Mouse (Mus musculus): Measurements from ENCODE around the gene Sycp3.
A peak's percentile ranks its signal among the peaks of the same experiment; 100 is the strongest.
"Not testable (repeated sequence)": the region's sequence is repeated elsewhere in the genome, so short reads cannot be mapped to it uniquely, and the experiment has no call there.

Sycp3 gene

GRCm38 (mm10) chr10:88459502-88459992 lies at the start of gene Sycp3:
Gene Sycp3, plus strand, starts transcription at chr10:88459569.
- DNase-seq = no peak

GRCm38 (mm10) chr10:88409751-88410150 lies 49.6 kb upstream of the Sycp3 start:
- no peak for DNase-seq

DNA sequence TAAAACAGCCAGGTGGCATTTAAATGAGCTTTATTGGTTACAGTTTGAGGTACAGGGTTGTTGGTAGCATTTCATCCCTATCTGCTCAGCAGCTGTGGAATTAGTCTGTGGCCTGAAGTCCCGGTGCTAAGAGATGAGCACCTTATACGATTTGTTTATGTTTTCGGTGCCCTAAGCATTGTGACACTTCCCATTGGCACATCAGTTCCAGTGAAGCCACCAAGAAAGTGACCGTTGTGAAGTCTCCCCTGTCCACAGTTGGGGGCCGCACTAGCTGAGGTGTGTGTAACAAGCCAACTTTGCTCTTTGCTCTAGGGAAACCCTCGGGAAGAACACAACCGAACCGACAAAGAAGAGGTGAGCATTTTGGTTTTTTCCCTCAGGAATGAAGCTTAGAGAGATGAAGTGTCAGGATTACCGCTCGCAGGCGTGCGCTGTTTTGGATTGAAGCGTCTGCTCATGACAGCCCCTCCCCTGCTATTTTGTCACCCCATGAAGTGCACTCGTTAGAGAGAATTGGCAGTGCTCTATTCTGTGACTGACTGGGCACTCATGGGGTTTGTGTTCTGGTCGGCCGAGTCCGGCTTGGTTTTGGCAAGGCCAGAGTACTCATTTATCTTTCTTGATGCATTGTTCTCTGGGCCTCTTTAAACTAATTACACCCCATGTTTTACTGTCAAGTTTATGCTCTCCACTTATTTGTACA lies 46.9 kb upstream of the Sycp3 start:
- DNase-seq = no peak

DNA sequence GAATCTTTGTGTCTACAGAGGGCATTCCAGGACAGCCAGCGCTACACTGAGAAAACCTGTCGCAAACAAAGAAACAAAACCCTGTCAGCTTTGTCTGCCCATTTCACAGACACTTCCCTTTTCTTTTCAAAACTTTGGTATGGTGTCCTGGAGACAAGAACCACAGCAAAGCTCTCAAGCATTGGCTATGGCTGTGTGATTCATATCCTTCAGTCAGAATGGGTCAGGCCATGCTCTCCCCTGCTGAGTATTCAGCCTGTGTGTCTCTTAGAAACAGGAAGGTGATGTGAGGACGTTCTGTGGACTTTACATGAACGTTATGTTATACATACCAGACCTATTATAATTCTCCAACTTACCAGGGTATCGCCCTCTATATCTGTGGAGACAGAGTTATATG lies 41.7 kb upstream of the Sycp3 start:
- no peak for DNase-seq

GRCm38 (mm10) chr10:88420141-88420541 lies 39.2 kb upstream of the Sycp3 start:
- DNase-seq = no peak

DNA sequence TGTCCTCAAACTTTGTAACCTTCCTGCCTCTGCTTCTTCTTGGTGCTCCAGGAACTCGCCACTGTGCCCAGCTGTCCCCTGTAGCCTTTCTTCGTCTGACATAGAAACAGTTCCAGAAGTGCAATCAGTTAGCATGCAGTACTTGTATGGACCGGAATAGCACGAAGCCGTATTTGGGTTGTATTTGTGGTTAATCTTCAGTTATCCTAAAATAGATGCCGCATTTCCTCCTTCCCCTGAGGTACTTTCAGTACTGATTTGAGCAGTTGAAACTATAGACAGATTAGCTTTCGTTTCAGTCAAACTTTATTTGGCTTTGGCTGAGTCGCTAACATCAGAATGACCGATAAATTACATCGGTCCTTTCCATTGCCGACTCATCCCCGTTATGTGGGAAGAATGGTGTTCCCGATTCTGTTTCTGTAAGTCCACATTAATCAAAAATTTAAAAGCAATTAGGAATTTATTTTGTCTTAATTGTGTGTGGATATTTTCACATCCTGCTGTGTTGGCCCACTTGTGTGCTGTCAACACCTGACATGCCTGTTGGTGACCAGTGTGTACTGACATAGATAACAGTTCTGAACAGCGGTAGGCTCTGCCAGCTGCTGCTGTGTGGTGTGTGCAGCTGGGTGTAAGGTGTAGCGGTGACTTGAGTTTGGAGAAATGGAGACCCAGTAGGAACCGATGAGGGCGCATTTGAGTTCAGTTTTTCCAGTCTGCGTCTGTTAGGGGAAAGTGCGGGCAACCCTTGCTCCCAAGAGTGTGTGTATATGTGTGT lies 38.5 kb upstream of the Sycp3 start:
- DNase-seq = no peak

GRCm38 (mm10) chr10:88426158-88426816 lies 33.1 kb upstream of the Sycp3 start:
- peak; percentile 73 for DNase-seq

DNA sequence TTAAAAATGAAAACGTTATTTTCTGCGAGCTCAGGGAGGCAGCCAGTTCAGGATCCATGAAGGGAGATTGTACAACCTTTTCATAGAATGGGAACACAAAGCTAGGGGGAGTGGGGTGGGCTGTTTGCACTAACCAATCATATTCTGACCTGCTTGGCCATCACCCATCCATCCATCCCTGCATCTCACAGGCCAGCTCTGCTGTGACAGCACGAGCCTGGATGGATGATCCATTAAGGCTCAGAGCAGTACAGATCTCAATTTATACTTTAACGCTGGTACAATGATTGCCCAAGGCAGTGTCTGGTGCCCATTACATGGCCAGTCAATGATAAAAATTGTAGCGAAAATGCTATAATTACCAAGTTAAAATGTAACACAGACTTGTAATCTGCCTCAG lies 32.5 kb upstream of the Sycp3 start:
- DNase-seq = no peak

GRCm38 (mm10) chr10:88427998-88428397 lies 31.4 kb upstream of the Sycp3 start:
- DNase-seq = no peak

DNA sequence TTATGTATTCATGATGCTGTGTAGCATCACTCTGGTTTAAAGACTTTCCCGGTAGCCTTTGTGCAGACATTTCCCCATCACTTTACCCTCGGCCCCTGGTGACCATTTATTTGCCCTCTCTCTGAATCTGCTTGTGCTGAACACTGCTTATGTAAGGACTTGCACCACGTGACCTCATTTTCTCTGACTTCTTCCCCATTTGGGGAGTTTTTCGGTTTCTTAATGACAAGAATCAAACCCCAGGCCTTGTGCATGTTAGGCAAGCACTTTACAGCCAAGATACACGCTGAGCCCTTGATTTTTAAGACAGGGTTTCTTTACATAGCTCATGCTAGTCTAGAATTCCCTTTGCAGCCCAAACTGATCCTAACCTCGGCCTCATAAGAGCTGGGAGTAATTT lies 18.1 kb upstream of the Sycp3 start:
- DNase-seq = no peak

GRCm38 (mm10) chr10:88451221-88451620 lies 8.1 kb upstream of the Sycp3 start:
- no peak for DNase-seq

DNA sequence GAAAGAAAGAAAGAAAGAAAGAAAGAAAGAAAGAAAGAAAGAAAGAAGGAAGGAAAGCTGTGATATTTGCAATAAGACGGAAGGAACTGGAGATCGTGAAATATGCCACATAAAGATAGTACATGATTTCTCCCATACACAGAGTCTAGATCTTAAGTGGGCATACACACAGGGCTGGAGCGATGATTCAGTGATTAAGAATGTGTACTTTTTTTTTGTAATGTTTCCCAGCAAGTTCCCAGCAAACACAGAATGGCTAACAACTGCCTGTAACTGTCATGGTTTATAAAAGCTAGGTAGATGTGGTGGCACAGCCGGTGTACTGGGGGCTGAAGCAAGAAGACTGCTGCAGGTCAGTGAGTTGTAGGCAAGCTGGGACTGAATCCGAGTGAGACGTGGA lies 7.4 kb upstream of the Sycp3 start:
- DNase-seq = no peak

GRCm38 (mm10) chr10:88457816-88458215 lies 1.6 kb upstream of the Sycp3 start:
- DNase-seq = no peak

DNA sequence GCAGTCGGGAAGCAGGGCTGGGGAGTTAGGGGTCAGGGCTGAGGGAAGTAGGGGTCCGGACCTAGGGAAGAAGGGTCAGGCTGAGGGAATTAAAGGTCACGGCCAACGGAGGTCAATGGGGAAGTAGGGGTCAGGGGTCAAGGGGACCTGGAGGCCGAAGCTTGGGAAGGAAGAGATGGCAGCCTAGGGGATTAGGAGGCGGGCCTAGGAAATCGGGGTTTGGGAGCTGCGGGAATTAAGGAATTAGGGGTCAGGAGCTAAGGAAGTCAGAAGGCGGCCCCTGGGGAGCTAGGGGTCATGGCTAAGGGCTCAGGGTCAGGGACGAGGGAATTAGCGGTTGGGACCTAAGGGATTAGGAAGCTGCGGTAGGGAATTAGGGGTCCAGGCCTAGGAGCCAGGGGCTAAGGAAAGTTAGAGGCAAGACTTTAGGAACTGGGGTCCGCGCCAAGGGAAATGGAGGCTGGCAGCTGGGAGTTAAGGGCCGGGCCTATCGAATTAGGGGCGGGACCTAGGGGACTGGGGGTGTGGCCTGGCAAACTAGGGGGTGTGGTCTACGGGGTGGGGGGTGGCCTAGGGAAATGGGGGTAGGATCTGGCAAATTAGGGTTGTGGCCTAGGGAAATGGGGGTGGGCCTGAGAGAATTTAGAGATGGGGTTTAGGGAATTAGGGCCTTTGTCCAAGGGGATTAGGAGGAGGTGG lies 902 bp downstream of the Sycp3 start:
- no peak for DNase-seq

DNA sequence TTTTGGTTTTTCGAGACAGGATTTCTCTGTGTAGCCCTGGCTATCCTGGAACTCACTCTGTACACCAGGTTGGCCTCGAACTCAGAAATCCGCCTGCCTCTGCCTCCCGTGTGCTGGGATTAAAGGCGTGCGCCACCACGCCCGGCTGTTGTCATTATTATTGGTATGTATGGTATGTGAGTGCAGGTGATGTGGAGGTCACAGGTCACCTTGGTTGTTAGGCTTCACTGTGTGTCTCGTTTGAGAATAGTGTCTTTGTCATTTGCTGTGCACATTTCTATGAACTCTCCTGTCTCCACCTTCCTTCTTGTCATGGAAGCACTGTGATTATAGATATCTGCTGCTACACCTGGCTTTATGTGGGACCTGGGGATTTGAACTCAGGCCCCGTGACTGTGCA lies 23.5 kb downstream of the Sycp3 start:
- DNase-seq = not testable (repeated sequence)

DNA sequence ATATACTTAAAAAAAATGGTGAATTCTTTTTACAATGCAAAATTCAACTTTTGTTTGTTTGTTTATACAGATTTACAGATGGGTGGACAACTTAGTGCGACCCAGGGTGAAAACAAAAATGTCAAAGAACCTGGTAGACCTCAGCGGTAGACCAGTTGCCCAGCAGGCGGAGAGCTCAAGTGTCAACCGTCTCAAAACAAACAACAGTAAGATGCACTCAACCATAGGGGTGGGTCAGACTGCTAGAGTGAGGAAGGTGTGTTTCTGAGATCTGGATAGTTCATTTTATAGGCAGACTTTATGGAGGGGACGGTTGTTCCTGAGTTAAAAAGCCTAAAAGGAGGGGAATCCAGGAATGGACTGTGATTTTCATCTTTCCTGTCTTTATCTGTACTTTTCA lies 29.3 kb downstream of the Sycp3 start:
- DNase-seq = no peak

DNA sequence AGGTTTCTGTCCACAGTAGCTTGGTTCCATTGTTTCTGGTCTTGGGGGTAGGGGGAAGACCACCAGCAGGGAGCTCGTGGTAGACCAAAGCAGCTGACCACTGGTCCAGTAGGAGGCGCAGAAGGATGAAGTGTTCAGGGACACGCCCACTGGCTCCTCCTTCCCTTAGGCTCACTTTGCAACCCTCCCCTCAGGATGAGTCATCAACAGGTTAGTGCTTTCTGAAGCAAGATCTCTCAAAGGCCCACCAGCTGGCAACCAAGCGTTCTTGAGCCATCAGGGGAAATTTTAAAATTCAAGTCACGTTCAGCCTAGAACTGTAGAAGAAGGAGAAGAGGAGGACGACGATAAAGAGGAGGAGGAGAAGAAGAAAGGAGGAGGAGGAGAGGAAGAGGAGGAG lies 32.3 kb downstream of the Sycp3 start:
- DNase-seq = no peak

- DNase-seq = no peak
Observed at GRCm38 (mm10) chr10:88492658-88493057, 33.3 kb downstream of the Sycp3 start.

DNA sequence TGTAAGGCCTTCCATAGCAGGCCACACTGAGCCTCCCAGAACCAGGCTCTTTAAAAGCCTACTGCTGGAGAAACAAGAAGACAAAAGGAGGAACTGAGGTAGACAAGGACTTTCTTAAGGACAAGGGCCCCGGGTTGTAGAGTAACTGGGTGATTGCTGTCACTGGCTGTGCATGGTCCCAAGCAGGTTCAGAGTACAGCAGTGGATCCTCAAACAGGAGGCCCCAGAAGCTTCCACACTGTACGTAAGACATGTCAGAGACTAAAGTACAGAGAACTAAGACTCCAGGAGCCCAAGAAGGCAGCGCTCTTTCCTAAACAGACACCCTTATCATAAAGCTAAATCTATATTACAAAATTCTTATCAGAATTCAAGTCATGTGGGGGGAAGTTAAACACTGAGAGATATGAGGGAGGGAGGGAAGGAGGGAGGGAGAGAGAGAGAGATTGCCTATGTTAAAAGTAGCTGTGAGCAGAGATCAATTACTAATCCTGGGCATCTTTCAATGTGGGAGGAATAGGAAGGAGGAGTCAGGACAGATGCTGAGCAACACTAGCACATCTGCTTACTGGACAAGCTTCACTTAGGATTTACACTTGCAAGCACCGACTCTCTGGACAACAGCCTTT lies 35.7 kb downstream of the Sycp3 start:
- no peak for DNase-seq

GRCm38 (mm10) chr10:88496864-88497564 lies 37.6 kb downstream of the Sycp3 start:
- DNase-seq = no peak

DNA sequence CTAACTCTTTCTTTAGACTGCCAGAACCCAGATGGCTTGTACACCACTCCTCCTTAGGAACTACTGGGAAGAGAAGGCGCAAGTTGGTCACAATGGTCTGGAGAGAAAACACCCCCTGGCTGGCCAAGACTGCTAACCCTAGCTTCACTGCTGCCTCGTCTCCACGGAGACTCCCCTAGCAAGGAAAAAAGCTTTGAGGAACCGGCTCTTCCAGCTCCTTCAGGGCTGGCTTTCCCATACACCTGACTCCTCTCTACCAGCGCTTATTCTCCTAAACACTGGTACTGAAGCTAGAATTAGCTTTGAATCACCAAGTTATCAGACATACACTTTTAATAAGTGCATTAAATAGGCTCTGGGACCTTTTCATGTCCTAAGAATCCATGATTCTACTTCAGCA lies 40.6 kb downstream of the Sycp3 start:
- DNase-seq = no peak

GRCm38 (mm10) chr10:88501370-88501769 lies 42.0 kb downstream of the Sycp3 start:
- DNase-seq = no peak
